Mouse (Mus musculus): ENCODE data around the gene Mertk. TPM values are rescaled to one million over a fixed set of nuclear protein-coding genes. Genes with fewer than 3 reads are reported as not detected.

Mertk gene
- polyA plus RNA-seq, 1 experiment from 2014 or later, result 14.2 TPM

- H3K4me2 ChIP-seq (replicated peaks; ENCODE audit: low read depth, low read length), result no peak overlapping the region
- no peaks in the 10 kb centered on the region for H3K27me3 ChIP-seq (ENCODE audit: insufficient read depth, low read length)
- H3K4me1 ChIP-seq (ENCODE audit: insufficient read depth, low read length), result peaks cover 9% of the 10 kb centered on the region
- H3K9ac ChIP-seq (replicated peaks; ENCODE audit: low read length), result no peak overlapping the region
- 0 out of 2 replicates have a peak, but pooled peaks cover 17% of the 10 kb centered on the region for H3K36me3 ChIP-seq (ENCODE audit: insufficient read depth, low read length)
- no peak overlapping the region for H3K4me3 ChIP-seq (ENCODE audit: low read length)
- WGBS, result 88% methylated on average over 5 of the region's 5 CpGs
- H3K9me3 ChIP-seq (ENCODE audit: low read length), result no peaks in the 10 kb centered on the region
- ATAC-seq (ENCODE audit: low FRiP score, low TSS enrichment), result no peak
- H3K27ac ChIP-seq (ENCODE audit: low read length), result no peak overlapping the region
Observed at GRCm38 (mm10) chr2:128823893-128824292, 125.1 kb downstream of the Mertk start.

- 97% methylated on average over 1 of the region's 1 CpGs for WGBS
- Histone ChIP-seq H3K4me3 (ENCODE audit: low read length) (no peak overlapping the region), H3K9me3 (ENCODE audit: low read length) (no peaks in the 10 kb centered on the region), H3K4me2 (replicated peaks; ENCODE audit: low read depth, low read length) (no peak overlapping the region), H3K36me3 (ENCODE audit: insufficient read depth, low read length) (peaks cover 20% of the 10 kb centered on the region; the same call in 1 of the 2 replicates), H3K9ac (replicated peaks; ENCODE audit: low read length) (no peak overlapping the region), H3K27me3 (ENCODE audit: insufficient read depth, low read length) (no peaks in the 10 kb centered on the region), H3K27ac (ENCODE audit: low read length) (no peak overlapping the region), H3K4me1 (ENCODE audit: insufficient read depth, low read length) (no peaks in the 10 kb centered on the region)
- ATAC-seq (ENCODE audit: low FRiP score, low TSS enrichment), result no peak
Observed at GRCm38 (mm10) chr2:128827787-128828186, 129.0 kb downstream of the Mertk start.

GRCm38 (mm10) chr2:128832611-128833010, 133.9 kb downstream of the Mertk start:
- WGBS, result 82% methylated on average over 3 of the region's 3 CpGs
- Histone ChIP-seq H3K4me1 (ENCODE audit: insufficient read depth, low read length) (no peaks in the 10 kb centered on the region), H3K4me2 (replicated peaks; ENCODE audit: low read depth, low read length) (no peak overlapping the region), H3K27ac (ENCODE audit: low read length) (no peak overlapping the region), H3K9me3 (ENCODE audit: low read length) (no peaks in the 10 kb centered on the region), H3K9ac (replicated peaks; ENCODE audit: low read length) (no peak overlapping the region), H3K27me3 (ENCODE audit: insufficient read depth, low read length) (no peaks in the 10 kb centered on the region), H3K36me3 (ENCODE audit: insufficient read depth, low read length) (peaks cover 28% of the 10 kb centered on the region), H3K4me3 (ENCODE audit: low read length) (no peak overlapping the region)
- no peak for ATAC-seq (ENCODE audit: low FRiP score, low TSS enrichment)

DNA sequence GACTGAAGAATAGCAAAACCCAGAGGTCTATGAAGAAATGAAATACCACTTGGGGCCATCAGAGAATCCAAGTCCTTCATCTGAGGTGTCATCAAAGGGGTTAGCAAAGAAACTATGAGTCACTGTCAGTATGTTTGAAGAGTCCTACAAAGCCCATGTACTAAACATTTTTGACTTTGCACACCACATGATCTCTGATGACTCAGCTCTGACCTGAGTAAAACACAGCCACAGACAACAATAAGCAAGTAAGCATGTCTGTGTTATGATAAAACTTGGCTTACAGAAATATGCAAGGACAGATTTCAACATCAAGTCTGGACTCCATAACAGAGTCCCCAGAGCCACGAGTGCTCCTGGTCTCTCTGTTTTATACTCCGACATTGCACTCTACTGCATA, 134.3 kb downstream of the Mertk start:
- H3K4me2 ChIP-seq (replicated peaks; ENCODE audit: low read depth, low read length), result no peak overlapping the region
- ATAC-seq (ENCODE audit: low FRiP score, low TSS enrichment), result no peak
- peaks cover 25% of the 10 kb centered on the region for H3K36me3 ChIP-seq (ENCODE audit: insufficient read depth, low read length)
- H3K27me3 ChIP-seq (ENCODE audit: insufficient read depth, low read length), result no peaks in the 10 kb centered on the region
- H3K9me3 ChIP-seq (ENCODE audit: low read length), result no peaks in the 10 kb centered on the region
- H3K9ac ChIP-seq (replicated peaks; ENCODE audit: low read length), result no peak overlapping the region
- no peak overlapping the region for H3K4me3 ChIP-seq (ENCODE audit: low read length)
- 92% methylated on average over 2 of the region's 2 CpGs for WGBS
- no peak overlapping the region for H3K27ac ChIP-seq (ENCODE audit: low read length)
- H3K4me1 ChIP-seq (ENCODE audit: insufficient read depth, low read length), result no peaks in the 10 kb centered on the region

- Histone ChIP-seq H3K4me3 (ENCODE audit: low read length) (no peak overlapping the region), H3K27ac (ENCODE audit: low read length) (no peak overlapping the region), H3K27me3 (ENCODE audit: insufficient read depth, low read length) (no peaks in the 10 kb centered on the region), H3K9me3 (ENCODE audit: low read length) (no peaks in the 10 kb centered on the region), H3K4me2 (replicated peaks; ENCODE audit: low read depth, low read length) (no peak overlapping the region), H3K9ac (replicated peaks; ENCODE audit: low read length) (no peak overlapping the region), H3K36me3 (ENCODE audit: insufficient read depth, low read length) (peaks cover 22% of the 10 kb centered on the region), H3K4me1 (ENCODE audit: insufficient read depth, low read length) (no peaks in the 10 kb centered on the region)
- WGBS, result 97% methylated on average over 2 of the region's 2 CpGs
- ATAC-seq (ENCODE audit: low FRiP score, low TSS enrichment), result no peak
Observed at GRCm38 (mm10) chr2:128833435-128833834, 134.7 kb downstream of the Mertk start.

- ATAC-seq (ENCODE audit: low FRiP score, low TSS enrichment), result no peak
- H3K9ac ChIP-seq (replicated peaks; ENCODE audit: low read length), result no peak overlapping the region
- H3K36me3 ChIP-seq (ENCODE audit: insufficient read depth, low read length), result peaks cover 30% of the 10 kb centered on the region
- H3K4me1 ChIP-seq (ENCODE audit: insufficient read depth, low read length), result no peaks in the 10 kb centered on the region
- H3K27ac ChIP-seq (ENCODE audit: low read length), result no peak overlapping the region
- H3K9me3 ChIP-seq (ENCODE audit: low read length), result no peaks in the 10 kb centered on the region
- no peak overlapping the region for H3K4me2 ChIP-seq (replicated peaks; ENCODE audit: low read depth, low read length)
- H3K4me3 ChIP-seq (ENCODE audit: low read length), result no peak overlapping the region
- WGBS, result 89% methylated on average over 8 of the region's 8 CpGs
- no peaks in the 10 kb centered on the region for H3K27me3 ChIP-seq (ENCODE audit: insufficient read depth, low read length)
Observed at GRCm38 (mm10) chr2:128837531-128837930, 138.8 kb downstream of the Mertk start.

DNA sequence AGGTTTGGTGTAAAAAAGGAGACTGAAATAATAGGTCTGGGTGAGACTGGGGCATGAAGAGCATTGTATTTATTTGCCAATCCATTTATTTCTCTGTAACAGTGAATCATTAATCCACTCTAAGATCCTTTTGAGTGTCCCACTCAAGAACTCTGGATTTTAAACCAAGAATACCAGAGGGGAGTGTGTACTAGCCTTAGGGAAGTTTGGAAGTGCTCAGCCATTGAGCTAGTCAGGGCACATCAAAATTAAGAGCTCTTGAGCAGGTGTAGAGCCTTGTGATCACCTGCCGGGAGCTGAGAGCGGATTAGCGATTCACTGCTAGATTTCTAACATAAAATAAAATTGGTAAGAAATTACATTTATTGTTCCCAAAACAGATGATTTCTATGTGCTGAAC, 139.9 kb downstream of the Mertk start:
- H3K27ac ChIP-seq (ENCODE audit: low read length), result no peak overlapping the region
- no peak overlapping the region for H3K4me3 ChIP-seq (ENCODE audit: low read length)
- no peaks in the 10 kb centered on the region for H3K4me1 ChIP-seq (ENCODE audit: insufficient read depth, low read length)
- 94% methylated on average over 3 of the region's 3 CpGs for WGBS
- peaks cover 31% of the 10 kb centered on the region for H3K36me3 ChIP-seq (ENCODE audit: insufficient read depth, low read length)
- no peaks in the 10 kb centered on the region for H3K9me3 ChIP-seq (ENCODE audit: low read length)
- no peaks in the 10 kb centered on the region for H3K27me3 ChIP-seq (ENCODE audit: insufficient read depth, low read length)
- no peak overlapping the region for H3K4me2 ChIP-seq (replicated peaks; ENCODE audit: low read depth, low read length)
- H3K9ac ChIP-seq (replicated peaks; ENCODE audit: low read length), result no peak overlapping the region
- ATAC-seq (ENCODE audit: low FRiP score, low TSS enrichment), result no peak

DNA sequence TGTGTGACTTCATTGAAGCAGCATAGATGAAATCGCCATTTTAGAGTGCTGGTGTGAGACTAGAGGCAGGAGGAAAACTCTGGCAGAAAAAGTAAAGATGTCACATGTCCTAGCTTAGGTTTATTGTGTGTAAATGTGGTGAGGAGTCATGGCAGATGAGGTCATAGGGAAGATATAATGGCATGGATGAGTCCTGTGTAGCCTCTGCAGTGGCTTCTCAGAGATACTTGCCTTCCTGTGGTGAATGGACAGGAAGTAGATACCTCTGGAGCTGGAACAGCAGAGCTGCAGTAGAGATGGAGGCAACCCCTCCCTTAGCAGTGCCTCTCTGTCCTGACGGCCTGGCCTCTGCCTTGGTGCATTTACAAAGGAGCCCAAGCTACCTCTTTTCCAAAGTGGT, 140.7 kb downstream of the Mertk start:
- Histone ChIP-seq H3K4me2 (replicated peaks; ENCODE audit: low read depth, low read length) (no peak overlapping the region), H3K4me1 (ENCODE audit: insufficient read depth, low read length) (no peaks in the 10 kb centered on the region), H3K27me3 (ENCODE audit: insufficient read depth, low read length) (no peaks in the 10 kb centered on the region), H3K36me3 (ENCODE audit: insufficient read depth, low read length) (peaks cover 28% of the 10 kb centered on the region), H3K27ac (ENCODE audit: low read length) (no peak overlapping the region), H3K9me3 (ENCODE audit: low read length) (no peaks in the 10 kb centered on the region), H3K9ac (replicated peaks; ENCODE audit: low read length) (no peak overlapping the region), H3K4me3 (ENCODE audit: low read length) (no peak overlapping the region)
- no peak for ATAC-seq (ENCODE audit: low FRiP score, low TSS enrichment)
- 84% methylated on average over 2 of the region's 2 CpGs for WGBS

DNA sequence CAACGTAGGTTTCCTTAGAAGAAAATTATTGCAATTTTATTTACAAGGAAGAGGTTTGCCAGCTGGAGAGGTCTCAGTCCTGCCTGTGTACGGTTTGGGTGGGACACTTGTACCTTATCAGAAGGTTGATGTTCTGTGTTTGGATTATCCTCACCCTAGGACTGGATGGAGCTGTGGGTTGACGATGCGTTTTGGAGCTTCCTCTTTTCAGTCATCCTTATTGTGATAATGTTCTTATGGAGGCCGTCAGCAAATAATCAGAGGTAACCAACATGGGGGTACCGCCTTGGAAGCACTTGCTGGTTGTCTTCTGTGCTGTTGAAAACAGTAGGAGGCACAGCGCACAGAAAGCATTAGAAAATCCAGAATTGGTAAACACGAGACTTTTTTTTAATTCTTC, 143.7 kb downstream of the Mertk start:
- Histone ChIP-seq H3K4me1 (ENCODE audit: insufficient read depth, low read length) (no peaks in the 10 kb centered on the region), H3K4me3 (ENCODE audit: low read length) (no peak overlapping the region), H3K9ac (replicated peaks; ENCODE audit: low read length) (no peak overlapping the region), H3K36me3 (ENCODE audit: insufficient read depth, low read length) (peaks cover 34% of the 10 kb centered on the region), H3K9me3 (ENCODE audit: low read length) (no peaks in the 10 kb centered on the region), H3K4me2 (replicated peaks; ENCODE audit: low read depth, low read length) (no peak overlapping the region), H3K27me3 (ENCODE audit: insufficient read depth, low read length) (no peaks in the 10 kb centered on the region), H3K27ac (ENCODE audit: low read length) (no peak overlapping the region)
- no peak for ATAC-seq (ENCODE audit: low FRiP score, low TSS enrichment)
- WGBS, result 90% methylated on average over 8 of the region's 8 CpGs

DNA sequence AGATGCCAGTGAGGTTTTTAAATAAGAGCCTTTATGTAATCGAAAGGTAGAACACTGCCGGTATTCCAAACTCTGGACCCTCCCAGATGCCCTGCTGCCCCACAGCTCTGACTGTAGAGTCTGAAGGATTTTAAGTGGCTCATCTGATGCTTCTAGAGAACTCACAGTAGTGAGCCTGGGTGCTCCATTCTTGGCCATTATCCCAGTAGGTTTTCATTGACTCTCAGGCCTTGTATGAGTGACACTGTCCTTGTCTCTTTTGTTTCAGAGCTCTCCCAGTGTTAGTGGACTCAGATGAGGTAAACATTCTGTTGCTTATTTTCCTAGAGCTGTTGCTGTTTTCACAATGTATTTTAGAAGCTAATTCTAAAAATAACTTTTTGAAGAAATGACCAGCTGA, 151.3 kb downstream of the Mertk start:
- Histone ChIP-seq H3K9me3 (ENCODE audit: low read length) (no peaks in the 10 kb centered on the region), H3K4me1 (ENCODE audit: insufficient read depth, low read length) (no peaks in the 10 kb centered on the region), H3K27ac (ENCODE audit: low read length) (no peak overlapping the region), H3K36me3 (ENCODE audit: insufficient read depth, low read length) (peaks cover 47% of the 10 kb centered on the region), H3K27me3 (ENCODE audit: insufficient read depth, low read length) (no peaks in the 10 kb centered on the region), H3K9ac (replicated peaks; ENCODE audit: low read length) (no peak overlapping the region), H3K4me3 (ENCODE audit: low read length) (no peak overlapping the region), H3K4me2 (replicated peaks; ENCODE audit: low read depth, low read length) (no peak overlapping the region)
- WGBS, result 100% methylated on average over 2 of the region's 2 CpGs
- ATAC-seq (ENCODE audit: low FRiP score, low TSS enrichment), result no peak

Data from kidney, embryonic 16.5 days (tissue).